Mouse (Mus musculus) liver, postnatal 0 days (tissue): ENCODE measurements around the gene Zmynd19. TPM values are rescaled to one million over a fixed set of nuclear protein-coding genes. Genes with fewer than 3 reads are reported as not detected.
A peak's percentile ranks its signal among the peaks of the same experiment; 100 is the strongest.

Source experiments
- ATAC-seq: fragments of 200-750 bp; cut with Nextera tagmentation; 2 replicates; pipeline ENCODE4 v1.8.0; 2017; ENCODE audit warnings: mild to moderate bottlenecking, moderate library complexity
- DNase-seq: peaks from one replicate; pipeline ENCODE4 v3.0.0-alpha.2; 2016
- H3K27ac ChIP-seq: fragments of 300-500 bp; sonication (generic); 2 replicates; pipeline ENCODE4 v1.5.1; 2014; ENCODE audit warnings: antibody characterized with exemption, moderate library complexity, mild to moderate bottlenecking, low read depth
- H3K27me3 ChIP-seq: fragments of 300-500 bp; sonication (generic); 2 replicates; pipeline ENCODE4 v1.6.1; 2014; ENCODE audit warnings: low read length, control low read depth, mixed read lengths; ENCODE audit not compliant: insufficient read depth
- H3K36me3 ChIP-seq: fragments of 300-500 bp; sonication (generic); replicated peaks from 2 replicates; pipeline ENCODE4 v1.6.1; 2014; ENCODE audit warnings: mild to moderate bottlenecking, control low read depth, low read length, moderate library complexity, mixed read lengths; ENCODE audit not compliant: insufficient read depth
- H3K4me1 ChIP-seq: fragments of 300-500 bp; sonication (generic); 2 replicates; pipeline ENCODE4 v1.6.1; 2014; ENCODE audit warnings: antibody characterized with exemption, mild to moderate bottlenecking, control low read depth; ENCODE audit not compliant: insufficient read depth
- H3K4me2 ChIP-seq: fragments of 300-500 bp; sonication (generic); 2 replicates; pipeline ENCODE4 v1.6.1; 2014; ENCODE audit warnings: low read depth, mild to moderate bottlenecking, low read length, moderate library complexity, mixed read lengths
- H3K4me3 ChIP-seq: fragments of 300-500 bp; sonication (generic); 2 replicates; pipeline ENCODE4 v1.5.1; 2014; ENCODE audit warnings: low read depth, low read length
- H3K9ac ChIP-seq: fragments of 300-500 bp; sonication (generic); replicated peaks from 2 replicates; pipeline ENCODE4 v1.6.1; 2014; ENCODE audit warnings: mild to moderate bottlenecking, moderate library complexity
- H3K9me3 ChIP-seq: fragments of 300-500 bp; sonication (generic); 2 replicates; pipeline ENCODE4 v1.6.1; 2016; ENCODE audit warnings: mild to moderate bottlenecking, control low read depth, low read length, mixed read lengths
- CTCF ChIP-seq: sonication (generic); IDR thresholded peaks from 2 replicates; pipeline ENCODE4 v1.5.1; 2016; ENCODE audit warnings: antibody characterized with exemption, low read depth
- EP300 ChIP-seq: IDR thresholded peaks from 2 replicates; pipeline ENCODE4 v1.6.1; 2016; ENCODE audit warnings: antibody characterized with exemption, low read depth, mild to moderate bottlenecking
- WGBS: fragments of 180-500 bp; shearing (Covaris S2); extraction: QIAGEN DNeasy Blood & Tissue Kit; methylation state at CpG from one replicate; pipeline ENCODE4 v1.1.7; 2014; ENCODE audit not compliant: insufficient replicate concordance; 5-methylcytosine and 5-hydroxymethylcytosine counted together
- polyA plus RNA-seq: library from polyadenylated mRNA; unstranded; fragments of >200 nt; fragmentation: Nextera tagmentation; extraction: Ambion mirVana; gene quantifications from 2 replicates; pipeline ENCODE4 v1.2.1, GENCODE M21; 2015

Zmynd19 gene
- 6.2 and 6.5 TPM in 2 replicates for polyA plus RNA-seq

- 2% methylated on average over 84 of the region's 108 CpGs for WGBS
- peaks cover 10% of the 10 kb centered on the region for H3K4me1 ChIP-seq
- H3K4me3 ChIP-seq, result peak within 1 kb of the TSS; percentile 94
- peaks cover 22% of the 10 kb centered on the region for H3K36me3 ChIP-seq
- no peaks in the 10 kb centered on the region for H3K9me3 ChIP-seq
- peak within 1 kb of the TSS; percentile 80 for H3K27ac ChIP-seq
- H3K27me3 ChIP-seq, result no peaks in the 10 kb centered on the region
- ATAC-seq (peak; percentile 100), DNase-seq (peak; percentile 99)
- TF ChIP-seq EP300 (no peak), CTCF (no peak)
- H3K9ac ChIP-seq, result peak within 1 kb of the TSS; percentile 91
- peak within 1 kb of the TSS; percentile 100 for H3K4me2 ChIP-seq
Observed at GRCm38 (mm10) chr2:24949421-24950188, at the start of gene Zmynd19. Zmynd19 (plus strand) TSS chr2:24949792.

GRCm38 (mm10) chr2:24901055-24901454, 48.5 kb upstream of the Zmynd19 start:
- WGBS, result 73% methylated on average over 5 of the region's 5 CpGs
- no peaks in the 10 kb centered on the region for H3K27me3 ChIP-seq
- H3K4me1 ChIP-seq, result peaks cover 2% of the 10 kb centered on the region
- no peak overlapping the region for H3K9ac ChIP-seq
- DNase-seq (no peak), ATAC-seq (no peak)
- H3K9me3 ChIP-seq, result no peaks in the 10 kb centered on the region
- H3K4me3 ChIP-seq, result no peak overlapping the region
- H3K36me3 ChIP-seq, result no peaks in the 10 kb centered on the region
- no peak overlapping the region for H3K4me2 ChIP-seq
- TF ChIP-seq CTCF (no peak), EP300 (no peak)
- H3K27ac ChIP-seq, result no peak overlapping the region

GRCm38 (mm10) chr2:24902999-24903398, 46.6 kb upstream of the Zmynd19 start:
- Histone ChIP-seq H3K9me3 (no peaks in the 10 kb centered on the region), H3K4me2 (no peak overlapping the region), H3K27ac (no peak overlapping the region), H3K36me3 (no peaks in the 10 kb centered on the region), H3K4me3 (no peak overlapping the region), H3K9ac (no peak overlapping the region), H3K4me1 (peaks cover 9% of the 10 kb centered on the region), H3K27me3 (no peaks in the 10 kb centered on the region)
- WGBS, result 75% methylated on average over 6 of the region's 6 CpGs
- TF ChIP-seq CTCF (0 out of 2 replicates have a peak, but pooled peaks have one; percentile 11), EP300 (no peak)
- no peak for DNase-seq
- ATAC-seq, result no peak

DNA sequence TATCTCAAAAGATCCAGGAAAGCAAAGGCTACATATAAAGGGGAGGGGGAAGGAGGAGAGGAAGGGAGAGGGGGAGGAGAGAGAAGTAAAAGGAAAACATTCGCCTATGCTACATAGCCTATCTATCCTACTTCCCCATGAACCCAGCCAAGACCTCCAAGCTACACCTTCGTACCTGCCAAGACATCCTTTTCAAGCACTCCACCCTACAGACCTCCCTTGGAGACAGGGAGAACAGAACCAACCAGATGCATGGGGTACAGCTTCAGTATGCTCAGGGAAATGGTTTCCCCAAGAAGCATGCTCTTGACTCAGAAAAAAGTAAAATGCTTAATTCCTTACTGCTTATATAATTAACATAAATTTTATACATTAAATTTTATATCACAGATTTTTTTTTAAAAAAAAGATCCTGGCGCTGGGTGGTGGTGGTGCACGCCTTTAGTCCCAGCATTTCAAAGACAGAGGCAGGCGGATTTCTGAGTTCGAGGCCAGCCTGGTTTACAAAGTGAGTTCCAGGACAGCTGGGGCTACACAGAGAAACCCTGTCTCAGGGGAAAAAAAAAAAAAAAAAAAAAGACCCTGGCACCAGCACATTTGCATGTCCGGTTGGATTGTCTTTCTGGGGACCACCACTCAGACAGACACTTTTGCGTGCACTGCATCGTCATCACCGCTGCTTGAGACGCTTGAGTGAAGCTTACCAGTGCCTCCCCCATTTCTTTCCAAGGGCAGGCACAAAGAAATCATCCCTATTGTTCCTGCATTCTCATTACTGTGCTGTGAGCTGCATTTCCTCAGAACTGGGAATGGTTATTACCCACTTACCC, 44.6 kb upstream of the Zmynd19 start:
- no peak for ATAC-seq

GRCm38 (mm10) chr2:24905653-24906155, 43.9 kb upstream of the Zmynd19 start:
- WGBS, result 32% methylated on average over 2 of the region's 2 CpGs
- no peak overlapping the region for H3K4me3 ChIP-seq
- DNase-seq (no peak), ATAC-seq (no peak)
- peaks cover 9% of the 10 kb centered on the region for H3K4me1 ChIP-seq
- TF ChIP-seq CTCF (no peak), EP300 (no peak)
- no peak overlapping the region for H3K4me2 ChIP-seq
- no peaks in the 10 kb centered on the region for H3K27me3 ChIP-seq
- no peaks in the 10 kb centered on the region for H3K9me3 ChIP-seq
- no peaks in the 10 kb centered on the region for H3K36me3 ChIP-seq
- no peak overlapping the region for H3K9ac ChIP-seq
- H3K27ac ChIP-seq, result no peak overlapping the region

More for the DNA sequence above, 44.6 kb upstream of the Zmynd19 start:
- H3K27me3 ChIP-seq, result no peaks in the 10 kb centered on the region
- no peaks in the 10 kb centered on the region for H3K36me3 ChIP-seq
- H3K9ac ChIP-seq, result no peak overlapping the region
- no peak overlapping the region for H3K4me3 ChIP-seq
- DNase-seq, result no peak
- H3K27ac ChIP-seq, result no peak overlapping the region
- H3K4me2 ChIP-seq, result no peak overlapping the region
- TF ChIP-seq CTCF (no peak), EP300 (no peak)
- 85% methylated on average over 11 of the region's 11 CpGs for WGBS
- H3K4me1 ChIP-seq, result peaks cover 9% of the 10 kb centered on the region
- no peaks in the 10 kb centered on the region for H3K9me3 ChIP-seq

GRCm38 (mm10) chr2:24910481-24910880, 39.1 kb upstream of the Zmynd19 start:
- Histone ChIP-seq H3K9ac (no peak overlapping the region), H3K4me1 (peaks cover 9% of the 10 kb centered on the region; the same call in 1 of the 2 replicates), H3K4me2 (no peak overlapping the region), H3K4me3 (no peak overlapping the region), H3K27ac (no peak overlapping the region), H3K9me3 (no peaks in the 10 kb centered on the region), H3K27me3 (no peaks in the 10 kb centered on the region), H3K36me3 (0 out of 2 replicates have a peak, but pooled peaks cover 4% of the 10 kb centered on the region)
- WGBS, result 39% methylated on average over 4 of the region's 4 CpGs
- ATAC-seq (no peak), DNase-seq (no peak)
- TF ChIP-seq EP300 (no peak), CTCF (no peak)
